Comparison of ENCODE assay signal across 23 mouse cellular contexts in the genomic region with DNA sequence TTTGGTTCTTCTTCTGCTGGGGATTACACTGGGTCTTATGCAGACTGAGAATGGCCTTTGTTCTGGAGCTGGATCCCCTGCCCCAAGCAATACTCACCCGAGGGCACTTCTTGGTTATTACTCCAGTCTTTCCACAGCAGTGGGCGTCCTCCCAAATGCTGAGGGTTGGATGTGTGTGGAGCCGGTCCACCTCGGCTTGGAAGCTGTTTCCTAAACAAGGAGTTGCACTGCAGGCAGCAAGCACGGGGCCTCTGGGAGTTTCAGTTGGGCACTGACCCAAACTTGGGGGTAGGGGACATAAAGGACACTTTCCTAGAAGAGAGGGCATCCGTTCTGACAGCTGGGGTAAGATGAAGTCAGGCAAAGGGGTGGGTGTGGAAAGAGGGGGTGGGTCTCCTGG. TPM values are rescaled to one million over a fixed set of nuclear protein-coding genes. Genes with fewer than 3 reads are reported as not detected.
DNase-seq lines count a peak whose midpoint lies in the region; TF ChIP-seq lines count a peak whose summit lies in the region.
"Had no signal": no experiment of that assay in that cellular context is flagged by ENCODE, and none has a peak within 500 bp of the region (broad histone marks: within the 10 kb centered on the region; RNA-seq: fewer than 3 reads in every experiment).

No protein-coding gene starts in this region.

- no peak overlapping the region for H3K4me3 ChIP-seq in kidney, adult 2 months (ENCODE audit: insufficient read depth, low read depth, low read length)
- H3K4me3 ChIP-seq in limb, embryonic 10.5 days = no peak overlapping the region
- H3K4me3 ChIP-seq: embryonic facial prominence, embryonic 10.5 days; embryonic facial prominence, embryonic 12.5 days; forebrain, embryonic 13.5 days; forebrain, embryonic 15.5 days had no signal

- H3K36me3 ChIP-seq in kidney, adult 2 months (ENCODE audit: control insufficient read depth, insufficient read depth, low read length) = no peaks in the 10 kb centered on the region
- H3K36me3 ChIP-seq in limb, embryonic 10.5 days = no peaks in the 10 kb centered on the region
- H3K36me3 ChIP-seq: embryonic facial prominence, embryonic 10.5 days; embryonic facial prominence, embryonic 12.5 days; forebrain, embryonic 15.5 days had no signal

- TF ChIP-seq CTCF in kidney, adult 2 months (conservative IDR thresholded peaks at IDR 0.05; ENCODE audit: insufficient read depth, insufficient read length, low read depth, low read length) = no peak

- no peak overlapping the region for H3K27ac ChIP-seq in kidney, adult 2 months (ENCODE audit: insufficient read depth, low read depth, low read length)
- H3K27ac ChIP-seq in limb, embryonic 10.5 days = no peak overlapping the region
- H3K27ac ChIP-seq: embryonic facial prominence, embryonic 10.5 days; embryonic facial prominence, embryonic 12.5 days; forebrain, embryonic 13.5 days; forebrain, embryonic 15.5 days had no signal

- no peak for TF ChIP-seq POLR2A in kidney, adult 2 months (IDR thresholded peaks at IDR 0.05; ENCODE audit: low read depth, low read length)

- no peaks in the 10 kb centered on the region for H3K27me3 ChIP-seq in kidney, adult 2 months (replicated peaks; ENCODE audit: control insufficient read depth, insufficient read depth, low read length)
- no peaks in the 10 kb centered on the region for H3K27me3 ChIP-seq in limb, embryonic 10.5 days (ENCODE audit: low read depth, poor library complexity, severe bottlenecking)
- H3K27me3 ChIP-seq: embryonic facial prominence, embryonic 12.5 days; forebrain, embryonic 13.5 days; forebrain, embryonic 15.5 days had no signal

- DNase-seq in adrenal gland, postnatal 14 days = peak; percentile 46
- no peak for DNase-seq in adrenal gland, postnatal 36 days
- peak; percentile 24 for DNase-seq in kidney, postnatal 10 days
- no peak for DNase-seq in kidney, adult 2 months
- peak; percentile 54 for DNase-seq in adipocyte (ENCODE audit: low spot score)
- no peak for DNase-seq in limb, embryonic 10.5 days (ENCODE audit: low spot score)
- DNase-seq: adrenal gland, adult 2 months; adrenal gland, postnatal 25 days; cerebellum, adult 11-12 months; cerebellum, adult 2 months; cerebellum, adult 9-10 months; cerebellum, postnatal 10 days; cerebellum, postnatal 25 days; forebrain, postnatal 0 days had no signal

- no peaks in the 10 kb centered on the region for H3K4me1 ChIP-seq in kidney, adult 2 months (ENCODE audit: control insufficient read depth, insufficient read depth, low read length)
- H3K4me1 ChIP-seq in limb, embryonic 10.5 days = no peaks in the 10 kb centered on the region
- H3K4me1 ChIP-seq: embryonic facial prominence, embryonic 10.5 days; embryonic facial prominence, embryonic 12.5 days; forebrain, embryonic 15.5 days had no signal

- H3K9me3 ChIP-seq in limb, embryonic 10.5 days (replicated peaks) = no peaks in the 10 kb centered on the region
- H3K9me3 ChIP-seq: embryonic facial prominence, embryonic 10.5 days; embryonic facial prominence, embryonic 12.5 days; forebrain, embryonic 13.5 days; forebrain, embryonic 15.5 days had no signal

- WGBS in kidney, adult 2 months = 64% methylated on average over 6 of the region's 6 CpGs
- WGBS in limb, embryonic 10.5 days = 82% methylated on average over 6 of the region's 6 CpGs

RNA-seq across cellular contexts. Expression of a gene that starts 23.5 kb away (rescaled TPM):
- 2.7 TPM in 1 of 2 replicates, not detected in the other for total RNA-seq in adrenal gland, postnatal 14 days (2021)
- under 1 TPM in 1 of 2 experiments, not detected in 1; 0.23 TPM for total RNA-seq in adrenal gland, postnatal 36 days (2021)
- polyA plus RNA-seq in kidney, adult 2 months (2012; rRNA removed) = 311 and 352 TPM in 2 replicates
- 3.9 and 4.4 TPM in 2 replicates for polyA plus RNA-seq in limb, embryonic 10.5 days (2016; fragmentation: Nextera tagmentation; extraction: Ambion mirVana)
- total RNA-seq: adrenal gland, postnatal 25 days; forebrain, postnatal 0 days had no signal
- polyA plus RNA-seq: cortical plate, adult 2 months; forebrain, embryonic 13.5 days had no signal

RNA-seq across cellular contexts. Expression of a gene that starts 26.5 kb away (rescaled TPM):
- total RNA-seq in adrenal gland, postnatal 14 days (2021) = 62.7 and 67.7 TPM in 2 replicates
- total RNA-seq in adrenal gland, postnatal 36 days (2021) = 10 to 100 TPM; 22.9 to 26.1 TPM
- 30.1 and 30.6 TPM in 2 replicates for polyA plus RNA-seq in kidney, adult 2 months (2012; rRNA removed)
- 0.06 and 0.24 TPM in 2 replicates for polyA plus RNA-seq in limb, embryonic 10.5 days (2016; fragmentation: Nextera tagmentation; extraction: Ambion mirVana)
- total RNA-seq: ES-E14; forebrain, postnatal 0 days; MEL had no signal
- polyA plus RNA-seq: C2C12; cerebellum, adult 2 months; cortical plate, adult 2 months; embryonic facial prominence, embryonic 10.5 days; embryonic facial prominence, embryonic 12.5 days; forebrain, embryonic 11.5 days; forebrain, embryonic 13.5 days; forebrain, embryonic 15.5 days; forebrain, postnatal 0 days had no signal

RNA-seq across cellular contexts. Expression of a gene that starts 49.8 kb away (rescaled TPM):
- 45.2 and 49.5 TPM in 2 replicates for total RNA-seq in adrenal gland, postnatal 14 days (2021)
- total RNA-seq in adrenal gland, postnatal 36 days (2021) = 10 to 100 TPM; 58.0 to 61.8 TPM
- polyA plus RNA-seq in kidney, adult 2 months (2012; rRNA removed) = 29.0 and 29.3 TPM in 2 replicates
- 39.1 and 39.7 TPM in 2 replicates for polyA plus RNA-seq in limb, embryonic 10.5 days (2016; fragmentation: Nextera tagmentation; extraction: Ambion mirVana)

Comparison
In these comparisons a context has a peak if more than half of its experiments do, and no peak if none do; other contexts are left out.
1. DNase-seq: peak in adrenal gland, postnatal 14 days (single experiment), kidney, postnatal 10 days (single experiment) and adipocyte (single experiment); none in adrenal gland, postnatal 36 days (0 of 2), kidney, adult 2 months (single experiment) and limb, embryonic 10.5 days (single experiment).